Mouse (Mus musculus) inflammation-experienced regulatory T-cells, adult 6 months (primary cell): Measurements from ENCODE around the gene Gm4312. TPM values are rescaled to one million over a fixed set of nuclear protein-coding genes. Genes with fewer than 3 reads are reported as not detected.
"Not testable (repeated sequence)": the region's sequence is repeated elsewhere in the genome, so short reads cannot be mapped to it uniquely, and the experiment has no call there.

ENCODE experiments used
- ATAC-seq: one replicate; pipeline ENCODE4 v1.8.0; 2017
- polyA plus RNA-seq, 3 experiments: library from polyadenylated mRNA; unstranded; fragments of 100-300 nt; shearing (Covaris generic); gene quantifications; one replicate each; pipeline ENCODE4 v1.2.1; 2017

The Gm4312 gene
- polyA plus RNA-seq = not detected

GRCm38 (mm10) chr10:100382460-100382859 is at the start of gene Gm4312:
Gene Gm4312 (minus strand): TSS chr10:100382560.
- not testable (repeated sequence) for ATAC-seq

GRCm38 (mm10) chr10:100427592-100427991 is 45.2 kb upstream of the Gm4312 start:
- no peak for ATAC-seq

GRCm38 (mm10) chr10:100415566-100415965 is 33.2 kb upstream of the Gm4312 start:
- no peak for ATAC-seq

- ATAC-seq = not testable (repeated sequence)
These were observed 19.9 kb upstream of the Gm4312 start for GRCm38 (mm10) chr10:100402301-100402700.

GRCm38 (mm10) chr10:100361038-100361437 is 21.3 kb downstream of the Gm4312 start, which contains the start of gene Gm4307:
Gene Gm4307 (plus strand): TSS chr10:100361338.
- ATAC-seq = not testable (repeated sequence)

- ATAC-seq = not testable (repeated sequence)
These were observed 25.5 kb downstream of the Gm4312 start for GRCm38 (mm10) chr10:100356841-100357240.

- not testable (repeated sequence) for ATAC-seq
These were observed 31.6 kb downstream of the Gm4312 start, which contains the start of gene Gm4305 for GRCm38 (mm10) chr10:100350793-100351192. Gene Gm4305 (plus strand): TSS chr10:100351093.

- not testable (repeated sequence) for ATAC-seq
These were observed 36.7 kb downstream of the Gm4312 start, which contains the start of gene Gm4303 for GRCm38 (mm10) chr10:100345672-100346071. Gene Gm4303 (plus strand): TSS chr10:100345972.

GRCm38 (mm10) chr10:100340536-100340935 is 41.8 kb downstream of the Gm4312 start, which contains the start of gene Gm4302:
Gene Gm4302 (plus strand): TSS chr10:100340836.
- ATAC-seq = not testable (repeated sequence)

GRCm38 (mm10) chr10:100335376-100335775 is 47.0 kb downstream of the Gm4312 start, which contains the start of gene Gm4301:
Gene Gm4301 (plus strand): TSS chr10:100335676.
- ATAC-seq = not testable (repeated sequence)

Other genes starting within 250 kb of the Gm4312 start
- gene Gm4301, start 46.9 kb downstream of the Gm4312 start, polyA plus RNA-seq = not detected
- gene Gm4302, start 41.7 kb downstream of the Gm4312 start, polyA plus RNA-seq = not detected
- gene Gm4303, start 36.6 kb downstream of the Gm4312 start, polyA plus RNA-seq = not detected
- not detected for gene Gm4305, start 31.5 kb downstream of the Gm4312 start, polyA plus RNA-seq
- not detected for gene Gm4307, start 21.2 kb downstream of the Gm4312 start, polyA plus RNA-seq
- 1 to 10 TPM; 1.7 to 3.1 (median 1.9) TPM for gene Tmtc3, start 104.8 kb upstream of the Gm4312 start, polyA plus RNA-seq
- 1 to 10 TPM; 4.2 to 7.5 (median 6.6) TPM for gene Cep290, start 105.0 kb upstream of the Gm4312 start, polyA plus RNA-seq
- gene 4930430F08Rik, start 207.9 kb upstream of the Gm4312 start, polyA plus RNA-seq = 10 to 100 TPM in 2 of 3 experiments, 1 to 10 TPM in 1; 9.9 to 13.7 (median 10.8) TPM
- not detected for gene 1700017N19Rik, start 207.9 kb upstream of the Gm4312 start, polyA plus RNA-seq